Mouse (Mus musculus): ENCODE measurements at regions not wholly inside any gene's neighbourhood (a gene's known extent, or its start where the extent isn't known, plus 50 kb on each side); places are given as distances from the start of the nearest gene placed in this dataset.

DNA sequence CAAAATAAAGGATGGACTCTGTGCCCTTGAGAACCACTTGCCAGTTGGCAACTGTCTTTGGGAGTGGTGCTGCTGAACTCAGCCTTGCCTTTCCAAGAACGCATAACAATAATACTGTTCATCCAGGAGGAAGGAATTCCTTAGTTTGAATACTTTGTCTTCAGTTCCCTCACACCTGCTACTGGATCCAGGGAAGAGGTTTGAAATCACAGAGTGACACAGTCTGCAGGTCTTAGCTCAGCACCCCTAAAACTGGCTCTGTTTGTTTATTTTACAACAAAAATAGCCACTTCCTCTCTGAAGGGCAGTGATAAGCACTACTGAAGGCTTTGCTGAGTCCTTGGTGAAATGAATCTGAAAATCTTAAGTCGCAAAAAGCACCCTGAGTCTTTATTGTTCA lies 703.1 kb upstream of the Marcks start:
- DNase-seq, result no peak
- 59% methylated on average over 2 of the region's 2 CpGs for WGBS
- H3K27ac ChIP-seq (ENCODE audit: control insufficient read depth, insufficient read depth, low read length), result no peak overlapping the region
- TF ChIP-seq POLR2A (IDR thresholded peaks at IDR 0.05; ENCODE audit: control insufficient read depth, extremely low read depth, insufficient read depth, low read length, poor library complexity) (no peak), CTCF (IDR thresholded peaks at IDR 0.05; ENCODE audit: borderline replicate concordance, control insufficient read depth, extremely low read depth, insufficient read depth, low read length, poor library complexity) (no peak)
- no peak overlapping the region for H3K4me3 ChIP-seq (ENCODE audit: control insufficient read depth, insufficient read depth, low read length)
- no peaks in the 10 kb centered on the region for H3K4me1 ChIP-seq (replicated peaks; ENCODE audit: control insufficient read depth, insufficient read depth, low read length)
- no peaks in the 10 kb centered on the region for H3K36me3 ChIP-seq (ENCODE audit: control insufficient read depth, insufficient read depth, low read length)
- H3K27me3 ChIP-seq (ENCODE audit: control insufficient read depth, insufficient read depth, low read length), result no peaks in the 10 kb centered on the region

DNA sequence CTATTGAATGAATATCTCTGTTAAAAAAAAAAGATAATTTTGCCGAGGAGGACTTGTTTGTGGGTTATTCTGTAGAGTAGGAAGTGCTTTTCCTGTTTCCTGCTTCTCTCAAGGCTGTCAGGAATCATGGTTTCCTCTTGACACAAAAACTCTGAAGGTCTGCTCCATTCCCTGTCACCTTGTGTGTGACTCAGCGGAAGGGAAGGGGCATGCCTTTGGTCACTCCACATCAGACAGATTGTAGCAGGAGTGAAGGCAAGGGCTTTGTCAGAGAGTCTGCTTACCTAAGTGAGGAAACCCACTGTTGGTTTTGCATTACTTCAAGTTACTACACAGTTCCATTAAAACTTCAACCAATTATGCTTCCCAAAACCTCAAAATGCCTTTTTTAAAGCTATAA lies 699.0 kb upstream of the Marcks start:
- Histone ChIP-seq H3K36me3 (ENCODE audit: control insufficient read depth, insufficient read depth, low read length) (no peaks in the 10 kb centered on the region), H3K27me3 (ENCODE audit: control insufficient read depth, insufficient read depth, low read length) (no peaks in the 10 kb centered on the region), H3K27ac (ENCODE audit: control insufficient read depth, insufficient read depth, low read length) (no peak overlapping the region), H3K4me3 (ENCODE audit: control insufficient read depth, insufficient read depth, low read length) (no peak overlapping the region), H3K4me1 (replicated peaks; ENCODE audit: control insufficient read depth, insufficient read depth, low read length) (no peaks in the 10 kb centered on the region)
- 54% methylated on average over 2 of the region's 2 CpGs for WGBS
- no peak for DNase-seq
- TF ChIP-seq POLR2A (IDR thresholded peaks at IDR 0.05; ENCODE audit: control insufficient read depth, extremely low read depth, insufficient read depth, low read length, poor library complexity) (no peak), CTCF (IDR thresholded peaks at IDR 0.05; ENCODE audit: borderline replicate concordance, control insufficient read depth, extremely low read depth, insufficient read depth, low read length, poor library complexity) (no peak)

DNA sequence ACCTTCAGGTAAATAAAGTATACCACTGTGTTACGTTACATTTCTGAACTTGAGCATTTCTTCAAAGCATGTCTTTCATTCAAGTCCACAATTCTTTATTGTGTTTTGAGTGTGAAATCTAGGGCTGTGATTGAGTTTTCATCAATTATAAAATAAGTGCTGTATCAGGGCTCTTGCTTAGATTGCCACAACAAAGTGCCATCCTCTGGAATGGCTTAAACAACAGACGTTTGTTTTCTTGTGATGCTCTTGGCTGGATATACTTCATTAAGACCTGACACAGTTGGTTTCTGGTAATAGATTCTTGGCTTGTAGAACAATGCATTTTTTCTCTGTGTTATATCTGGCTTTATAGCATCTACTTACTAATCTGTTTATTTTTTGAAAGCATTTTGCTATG lies 674.3 kb upstream of the Marcks start:
- Histone ChIP-seq H3K4me3 (ENCODE audit: control insufficient read depth, insufficient read depth, low read length) (no peak overlapping the region), H3K36me3 (ENCODE audit: control insufficient read depth, insufficient read depth, low read length) (no peaks in the 10 kb centered on the region), H3K27ac (ENCODE audit: control insufficient read depth, insufficient read depth, low read length) (no peak overlapping the region), H3K4me1 (replicated peaks; ENCODE audit: control insufficient read depth, insufficient read depth, low read length) (no peaks in the 10 kb centered on the region), H3K27me3 (ENCODE audit: control insufficient read depth, insufficient read depth, low read length) (no peaks in the 10 kb centered on the region)
- TF ChIP-seq CTCF (IDR thresholded peaks at IDR 0.05; ENCODE audit: borderline replicate concordance, control insufficient read depth, extremely low read depth, insufficient read depth, low read length, poor library complexity), result no peak
- DNase-seq, result no peak
- WGBS, result 95% methylated on average over 2 of the region's 2 CpGs

DNA sequence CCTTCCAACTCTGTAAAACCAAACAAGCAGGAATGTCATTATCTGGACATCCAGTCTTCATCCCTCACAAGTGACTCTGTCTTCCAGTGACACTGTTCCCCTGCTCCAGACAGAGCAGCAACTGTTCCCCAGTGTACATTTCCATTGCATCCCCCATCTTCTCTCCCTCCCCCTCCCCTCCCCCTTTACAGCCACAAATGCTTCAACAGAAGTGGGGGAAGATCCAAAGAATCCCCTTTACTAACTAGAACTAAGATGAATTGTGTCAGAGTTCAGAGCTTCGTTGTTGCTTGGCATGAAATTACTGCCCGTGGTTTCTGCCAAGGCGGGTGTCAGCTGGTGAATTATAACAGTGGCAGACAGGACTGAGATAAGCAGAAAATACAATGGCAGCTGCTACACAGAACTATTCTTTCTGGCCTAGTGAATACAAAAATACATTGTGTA lies 673.7 kb upstream of the Marcks start:
- Histone ChIP-seq H3K4me3 (ENCODE audit: control insufficient read depth, insufficient read depth, low read length) (no peak overlapping the region), H3K27me3 (ENCODE audit: control insufficient read depth, insufficient read depth, low read length) (no peaks in the 10 kb centered on the region), H3K27ac (ENCODE audit: control insufficient read depth, insufficient read depth, low read length) (no peak overlapping the region), H3K4me1 (replicated peaks; ENCODE audit: control insufficient read depth, insufficient read depth, low read length) (no peaks in the 10 kb centered on the region), H3K36me3 (ENCODE audit: control insufficient read depth, insufficient read depth, low read length) (no peaks in the 10 kb centered on the region)
- no peak for DNase-seq
- 45% methylated on average over 3 of the region's 3 CpGs for WGBS
- TF ChIP-seq POLR2A (IDR thresholded peaks at IDR 0.05; ENCODE audit: control insufficient read depth, extremely low read depth, insufficient read depth, low read length, poor library complexity), result no peak
- TF ChIP-seq CTCF (IDR thresholded peaks at IDR 0.05; ENCODE audit: borderline replicate concordance, control insufficient read depth, extremely low read depth, insufficient read depth, low read length, poor library complexity), result no peak

DNA sequence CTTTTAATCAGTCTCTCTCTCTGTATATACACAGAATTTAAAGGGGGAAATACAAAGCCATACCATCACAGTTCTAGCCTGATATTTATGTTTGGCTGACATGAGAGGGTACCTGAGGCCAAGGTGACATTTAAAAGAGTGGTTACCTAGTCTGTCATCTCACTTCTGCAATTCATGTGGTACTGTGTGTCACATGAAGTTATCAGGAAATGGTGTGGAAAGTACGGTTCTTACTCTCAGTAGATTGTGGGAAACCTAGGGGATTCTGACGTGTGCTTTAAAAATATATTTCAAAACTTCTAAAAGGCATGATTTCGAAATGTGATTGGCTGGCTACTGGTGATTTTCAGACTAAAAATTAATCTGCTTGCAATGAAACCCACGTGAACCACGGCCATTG lies 673.1 kb upstream of the Marcks start:
- Histone ChIP-seq H3K4me3 (ENCODE audit: control insufficient read depth, insufficient read depth, low read length) (no peak overlapping the region), H3K36me3 (ENCODE audit: control insufficient read depth, insufficient read depth, low read length) (no peaks in the 10 kb centered on the region), H3K27ac (ENCODE audit: control insufficient read depth, insufficient read depth, low read length) (no peak overlapping the region), H3K4me1 (replicated peaks; ENCODE audit: control insufficient read depth, insufficient read depth, low read length) (no peaks in the 10 kb centered on the region), H3K27me3 (ENCODE audit: control insufficient read depth, insufficient read depth, low read length) (no peaks in the 10 kb centered on the region)
- no peak for DNase-seq
- WGBS, result 35% methylated on average over 5 of the region's 5 CpGs
- no peak for TF ChIP-seq POLR2A (IDR thresholded peaks at IDR 0.05; ENCODE audit: control insufficient read depth, extremely low read depth, insufficient read depth, low read length, poor library complexity)
- TF ChIP-seq CTCF (IDR thresholded peaks at IDR 0.05; ENCODE audit: borderline replicate concordance, control insufficient read depth, extremely low read depth, insufficient read depth, low read length, poor library complexity), result no peak

DNA sequence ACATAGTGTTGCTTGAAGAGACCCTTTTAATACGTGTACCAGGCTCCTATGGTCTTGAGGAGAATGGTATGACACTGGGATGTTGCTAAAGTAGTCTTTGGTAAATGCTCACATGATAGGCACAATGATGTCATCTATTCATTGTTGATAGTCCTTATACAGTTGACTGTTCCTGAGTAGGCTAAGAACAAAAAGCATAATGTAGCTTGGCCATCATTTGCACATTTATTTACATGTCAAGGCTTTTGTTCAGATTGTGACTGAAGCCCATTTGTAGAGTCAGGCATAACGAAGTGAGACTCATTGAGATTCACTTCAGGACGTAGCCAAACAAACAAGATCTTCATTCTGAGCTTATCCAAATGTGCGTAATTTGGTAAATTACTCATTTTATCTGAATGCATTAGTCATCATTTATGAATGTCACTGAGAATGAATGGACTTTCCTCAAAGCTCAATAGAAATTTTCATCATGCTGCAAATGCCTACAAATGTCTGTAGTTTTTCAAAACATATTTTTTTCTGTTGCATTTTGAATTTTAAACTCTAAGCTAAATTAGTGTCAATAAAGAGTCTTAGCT lies 664.6 kb upstream of the Marcks start:
- TF ChIP-seq POLR2A (IDR thresholded peaks at IDR 0.05; ENCODE audit: control insufficient read depth, extremely low read depth, insufficient read depth, low read length, poor library complexity), result no peak
- no peak for TF ChIP-seq CTCF (IDR thresholded peaks at IDR 0.05; ENCODE audit: borderline replicate concordance, control insufficient read depth, extremely low read depth, insufficient read depth, low read length, poor library complexity)
- H3K36me3 ChIP-seq (ENCODE audit: control insufficient read depth, insufficient read depth, low read length), result no peaks in the 10 kb centered on the region

DNA sequence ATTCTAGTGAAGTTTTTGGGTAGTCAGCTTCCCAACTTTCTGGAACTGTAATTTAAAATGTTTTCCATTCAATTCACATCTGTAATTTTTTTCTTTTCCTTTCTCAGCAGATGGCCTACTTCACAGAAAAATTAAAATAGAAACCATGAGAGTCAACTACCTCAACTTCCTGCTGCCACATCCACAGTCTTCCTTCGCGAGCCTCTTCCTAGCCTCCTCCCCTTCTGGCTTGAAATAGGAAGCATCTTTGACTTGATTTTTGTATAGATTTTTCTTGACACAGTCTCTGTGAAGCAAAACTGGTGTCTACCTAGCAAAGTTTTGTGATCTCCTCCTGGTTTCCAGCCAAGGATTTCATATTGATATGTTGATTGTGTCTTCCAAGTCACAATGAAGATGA lies 660.7 kb upstream of the Marcks start:
- DNase-seq, result no peak
- no peaks in the 10 kb centered on the region for H3K36me3 ChIP-seq (ENCODE audit: control insufficient read depth, insufficient read depth, low read length)
- H3K4me3 ChIP-seq (ENCODE audit: control insufficient read depth, insufficient read depth, low read length), result no peak overlapping the region
- TF ChIP-seq CTCF (IDR thresholded peaks at IDR 0.05; ENCODE audit: borderline replicate concordance, control insufficient read depth, extremely low read depth, insufficient read depth, low read length, poor library complexity), result no peak
- no peak for TF ChIP-seq POLR2A (IDR thresholded peaks at IDR 0.05; ENCODE audit: control insufficient read depth, extremely low read depth, insufficient read depth, low read length, poor library complexity)
- no peaks in the 10 kb centered on the region for H3K4me1 ChIP-seq (replicated peaks; ENCODE audit: control insufficient read depth, insufficient read depth, low read length)
- WGBS, result 12% methylated on average over 2 of the region's 2 CpGs
- no peaks in the 10 kb centered on the region for H3K27me3 ChIP-seq (ENCODE audit: control insufficient read depth, insufficient read depth, low read length)
- no peak overlapping the region for H3K27ac ChIP-seq (ENCODE audit: control insufficient read depth, insufficient read depth, low read length)

More for the DNA sequence above, 664.6 kb upstream of the Marcks start:
- WGBS, result 96% methylated on average over 4 of the region's 4 CpGs
- DNase-seq, result no peak
- Histone ChIP-seq H3K27ac (ENCODE audit: control insufficient read depth, insufficient read depth, low read length) (no peak overlapping the region), H3K4me3 (ENCODE audit: control insufficient read depth, insufficient read depth, low read length) (no peak overlapping the region), H3K4me1 (replicated peaks; ENCODE audit: control insufficient read depth, insufficient read depth, low read length) (no peaks in the 10 kb centered on the region), H3K27me3 (ENCODE audit: control insufficient read depth, insufficient read depth, low read length) (no peaks in the 10 kb centered on the region)

All from thymus, adult 2 months (tissue).